Mouse (Mus musculus) limb, embryonic 14.5 days (tissue): Measurements from ENCODE around the gene Fam71e1. TPM values are rescaled to one million over a fixed set of nuclear protein-coding genes. Genes with fewer than 3 reads are reported as not detected.
A peak's percentile ranks its signal among the peaks of the same experiment; 100 is the strongest.

ENCODE experiments used
- ATAC-seq: fragments of 200-750 bp; cut with Nextera tagmentation; 2 replicates; pipeline ENCODE4 v1.8.0; 2017; ENCODE audit warnings: low read depth, moderate number of reproducible peaks, moderate TSS enrichment; ENCODE audit not compliant: low FRiP score
- DNase-seq: peaks from one replicate; pipeline ENCODE4 v3.0.0-alpha.2; 2015; ENCODE audit warnings: low spot score
- H3K27ac ChIP-seq: fragments of 300-500 bp; sonication (generic); replicated peaks from 2 replicates; pipeline ENCODE4 v1.5.1; 2014; ENCODE audit warnings: low read depth, mild to moderate bottlenecking, low read length, moderate library complexity, mixed read lengths
- H3K27me3 ChIP-seq: fragments of 300-500 bp; sonication (generic); 2 replicates; pipeline ENCODE4 v1.6.1; 2014; ENCODE audit warnings: low read length, mixed read lengths; ENCODE audit not compliant: control insufficient read depth, insufficient read depth
- H3K36me3 ChIP-seq: fragments of 300-500 bp; sonication (generic); 2 replicates; pipeline ENCODE4 v1.6.1; 2014; ENCODE audit warnings: mild to moderate bottlenecking, low read length, moderate library complexity, mixed read lengths; ENCODE audit not compliant: control insufficient read depth, insufficient read depth
- H3K4me1 ChIP-seq: fragments of 300-500 bp; sonication (generic); 2 replicates; pipeline ENCODE4 v1.6.1; 2014; ENCODE audit warnings: antibody characterized with exemption, low read length, mixed read lengths; ENCODE audit not compliant: control insufficient read depth, insufficient read depth
- H3K4me2 ChIP-seq: fragments of 300-500 bp; sonication (generic); replicated peaks from 2 replicates; pipeline ENCODE4 v1.6.1; 2014; ENCODE audit warnings: low read depth, mild to moderate bottlenecking, low read length, moderate library complexity; ENCODE audit not compliant: severe bottlenecking
- H3K4me3 ChIP-seq: fragments of 300-500 bp; sonication (generic); replicated peaks from 2 replicates; pipeline ENCODE4 v1.5.1; 2014; ENCODE audit warnings: low read length
- H3K9ac ChIP-seq: fragments of 300-500 bp; sonication (generic); 2 replicates; pipeline ENCODE4 v1.6.1; 2014; ENCODE audit warnings: mild to moderate bottlenecking, low read depth, low read length, moderate library complexity; ENCODE audit not compliant: severe bottlenecking
- H3K9me3 ChIP-seq: fragments of 300-500 bp; sonication (generic); 2 replicates; pipeline ENCODE4 v1.6.1; 2016; ENCODE audit warnings: low read length; ENCODE audit not compliant: control insufficient read depth
- POLR2A ChIP-seq: fragments of 200-500 bp; IDR thresholded peaks from 2 replicates; pipeline ENCODE4 v1.8.0; 2012; ENCODE audit warnings: inconsistent platforms, mild to moderate bottlenecking, moderate library complexity, borderline replicate concordance; ENCODE audit not compliant: insufficient read depth, insufficient read length; ENCODE audit errors: extremely low read depth
- WGBS: fragments of 180-500 bp; shearing (Covaris S2); extraction: QIAGEN DNeasy Blood & Tissue Kit; methylation state at CpG from one replicate; pipeline ENCODE4 v1.1.7; 2014; 5-methylcytosine and 5-hydroxymethylcytosine counted together
- polyA plus RNA-seq, 2 experiments: library from polyadenylated mRNA; depleted of rRNA in 1 of 2; stranded (reverse) in 1 of 2; unstranded in 1 of 2; fragments of >200 nt; fragmentation: Nextera tagmentation in 1 of 2; extraction: Ambion mirVana in 1 of 2; gene quantifications; 2 replicates each; pipeline versions ENCODE4 v1.2.1 to v1.2.3; 2012 to 2014

Gene Fam71e1
- polyA plus RNA-seq, 2 experiments, result 12.2 to 21.5 TPM

DNA sequence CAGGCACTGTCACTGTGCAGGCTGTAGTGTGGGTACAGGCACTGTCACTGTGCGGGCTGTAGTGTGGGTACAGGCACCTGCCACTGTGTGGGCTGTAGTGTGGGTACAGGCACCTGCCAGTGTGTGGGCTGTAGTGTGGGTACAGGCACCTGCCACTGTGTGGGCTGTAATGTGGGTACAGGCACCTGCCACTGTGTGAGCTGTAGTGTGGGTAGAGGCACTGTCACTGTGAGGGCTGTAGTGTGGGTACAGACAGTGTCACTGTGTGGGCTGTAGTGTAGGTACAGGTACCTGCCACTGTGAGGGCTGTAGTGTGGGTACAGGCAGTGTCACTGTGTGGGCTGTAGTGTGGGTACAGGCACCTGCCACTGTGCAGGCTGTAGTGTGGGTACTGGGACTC, 12.3 kb upstream of the Fam71e1 start:
- H3K27me3 ChIP-seq, result 0 out of 2 replicates have a peak, but pooled peaks cover 4% of the 10 kb centered on the region
- H3K4me2 ChIP-seq, result no peak overlapping the region
- 100% methylated on average over 1 of the region's 1 CpGs for WGBS
- no peak overlapping the region for H3K4me3 ChIP-seq
- H3K36me3 ChIP-seq, result peaks cover 13% of the 10 kb centered on the region
- no peak for TF ChIP-seq POLR2A
- no peak for ATAC-seq
- DNase-seq, result no peak
- no peaks in the 10 kb centered on the region for H3K9me3 ChIP-seq
- H3K9ac ChIP-seq, result no peak overlapping the region
- no peaks in the 10 kb centered on the region for H3K4me1 ChIP-seq
- H3K27ac ChIP-seq, result no peak overlapping the region

DNA sequence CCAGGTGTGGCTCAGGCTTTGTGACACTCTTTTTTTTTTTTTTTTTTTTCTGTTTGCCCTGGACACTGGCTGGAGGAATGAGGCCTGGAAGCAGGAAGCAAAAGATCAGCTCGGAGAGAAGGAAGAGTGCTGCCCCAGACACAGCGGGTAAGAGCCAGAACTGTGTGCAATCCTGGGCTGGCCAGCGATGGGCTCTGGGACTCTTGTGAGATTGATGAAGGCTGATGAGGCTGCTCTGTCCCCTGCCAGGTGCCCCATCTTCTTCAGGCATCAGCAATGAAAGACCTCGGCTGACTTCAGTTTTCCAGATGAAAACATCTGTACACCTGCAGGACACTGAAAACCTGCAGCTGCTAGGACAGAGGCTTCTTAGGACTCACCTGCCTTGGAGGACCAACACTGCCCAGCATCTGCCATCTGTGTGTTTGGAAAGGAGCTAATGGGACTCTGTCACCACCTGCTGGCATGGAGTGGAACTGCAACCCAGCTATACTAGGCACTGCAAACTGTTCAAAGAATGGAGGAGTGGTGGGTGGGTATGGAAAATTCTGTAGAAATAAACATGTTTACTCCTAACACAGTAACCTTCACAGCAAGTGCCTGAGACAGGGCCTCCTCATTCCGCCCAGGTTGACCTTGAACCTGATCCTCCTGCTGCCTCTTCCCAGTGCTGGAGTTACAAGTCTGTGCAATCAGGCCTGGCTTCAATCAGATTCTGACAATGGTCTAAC, 11.4 kb upstream of the Fam71e1 start:
- H3K36me3 ChIP-seq, result peaks cover 20% of the 10 kb centered on the region
- H3K4me3 ChIP-seq, result no peak overlapping the region
- TF ChIP-seq POLR2A, result peak; percentile 15; the same call in 1 of the 2 replicates
- H3K27me3 ChIP-seq, result 0 out of 2 replicates have a peak, but pooled peaks cover 4% of the 10 kb centered on the region
- no peak overlapping the region for H3K4me2 ChIP-seq
- H3K4me1 ChIP-seq, result no peaks in the 10 kb centered on the region
- 45% methylated on average over 5 of the region's 5 CpGs for WGBS
- no peak overlapping the region for H3K9ac ChIP-seq
- no peak overlapping the region for H3K27ac ChIP-seq
- DNase-seq (peak; percentile 82), ATAC-seq (peak; percentile 62)
- no peaks in the 10 kb centered on the region for H3K9me3 ChIP-seq

GRCm38 (mm10) chr7:44485572-44486195, 10.7 kb upstream of the Fam71e1 start:
- WGBS, result 75% methylated on average over 7 of the region's 7 CpGs
- Histone ChIP-seq H3K36me3 (peaks cover 26% of the 10 kb centered on the region), H3K27ac (no peak overlapping the region), H3K4me3 (no peak overlapping the region), H3K27me3 (0 out of 2 replicates have a peak, but pooled peaks cover 4% of the 10 kb centered on the region), H3K9me3 (no peaks in the 10 kb centered on the region), H3K4me1 (no peaks in the 10 kb centered on the region), H3K4me2 (no peak overlapping the region), H3K9ac (no peak overlapping the region)
- no peak for TF ChIP-seq POLR2A
- DNase-seq, result no peak
- no peak for ATAC-seq

DNA sequence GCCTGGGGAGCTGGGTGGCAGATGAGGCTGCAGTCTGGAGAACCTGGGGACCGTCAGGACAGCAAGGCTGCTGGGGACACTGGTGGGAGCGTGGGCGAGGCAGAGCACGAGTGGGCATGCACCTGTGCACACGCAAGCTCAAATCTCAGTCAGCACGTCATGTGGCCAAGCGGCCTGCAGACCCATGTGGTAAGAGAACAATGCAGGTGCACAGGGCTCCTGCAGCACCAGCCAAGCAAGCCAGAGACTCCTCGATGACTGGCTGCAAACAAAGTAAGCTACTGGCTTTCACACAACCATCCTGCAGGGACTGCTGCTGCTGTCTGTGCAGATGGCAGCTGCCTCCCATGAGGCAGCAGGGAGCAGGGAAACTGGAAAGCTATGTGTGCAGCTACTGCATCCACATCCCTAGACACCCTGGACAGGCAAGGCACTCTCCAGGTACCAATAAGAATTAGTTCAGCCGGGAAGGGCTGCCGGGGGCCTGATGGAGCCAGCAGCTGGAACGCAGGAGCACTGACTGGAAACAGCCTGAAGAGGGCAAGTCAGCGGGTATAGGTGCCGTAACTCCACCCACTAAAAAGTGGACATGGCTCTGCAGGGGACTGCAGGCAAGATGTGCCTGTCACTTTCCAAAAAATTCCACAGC, 9.3 kb upstream of the Fam71e1 start:
- DNase-seq (no peak), ATAC-seq (no peak)
- 67% methylated on average over 13 of the region's 13 CpGs for WGBS
- Histone ChIP-seq H3K36me3 (peaks cover 40% of the 10 kb centered on the region), H3K9me3 (no peaks in the 10 kb centered on the region), H3K4me3 (no peak overlapping the region), H3K27me3 (0 out of 2 replicates have a peak, but pooled peaks cover 4% of the 10 kb centered on the region), H3K27ac (no peak overlapping the region), H3K9ac (no peak overlapping the region), H3K4me2 (no peak overlapping the region), H3K4me1 (no peaks in the 10 kb centered on the region)
- no peak for TF ChIP-seq POLR2A

GRCm38 (mm10) chr7:44487936-44488335, 8.4 kb upstream of the Fam71e1 start:
- TF ChIP-seq POLR2A, result no peak
- H3K27me3 ChIP-seq, result no peaks in the 10 kb centered on the region
- ATAC-seq (no peak), DNase-seq (no peak)
- H3K36me3 ChIP-seq, result peaks cover 49% of the 10 kb centered on the region
- H3K4me1 ChIP-seq, result no peaks in the 10 kb centered on the region
- H3K9ac ChIP-seq, result no peak overlapping the region
- H3K27ac ChIP-seq, result no peak overlapping the region
- WGBS, result 85% methylated on average over 7 of the region's 7 CpGs
- no peak overlapping the region for H3K4me3 ChIP-seq
- no peak overlapping the region for H3K4me2 ChIP-seq
- no peaks in the 10 kb centered on the region for H3K9me3 ChIP-seq
